8 mouse cellular contexts compared by ENCODE assay signal in genomic region chr11:101276319-101277070, GRCm38 (mm10). TPM values are rescaled to one million over a fixed set of nuclear protein-coding genes. Genes with fewer than 3 reads are reported as not detected.
DNase-seq lines count a peak whose midpoint lies in the region; ATAC-seq and TF ChIP-seq lines count a peak whose summit lies in the region.

No protein-coding gene starts in this region.

- 30% methylated on average over 27 of the region's 27 CpGs for WGBS in heart, embryonic 13.5 days
- WGBS in hindbrain, embryonic 11.5 days, result 26% methylated on average over 27 of the region's 27 CpGs
- 29% methylated on average over 27 of the region's 27 CpGs for WGBS in midbrain, embryonic 11.5 days

- no peak overlapping the region for H3K27ac ChIP-seq in heart, embryonic 13.5 days (replicated peaks)
- H3K27ac ChIP-seq in ES-E14 (ENCODE audit: insufficient read depth, low read depth, low read length, poor library complexity, severe bottlenecking), result no peak overlapping the region
- H3K27ac ChIP-seq in hindbrain, embryonic 11.5 days (ENCODE audit: low read depth, low read length), result no peak overlapping the region
- H3K27ac ChIP-seq in midbrain, embryonic 11.5 days (ENCODE audit: low read depth, low read length), result no peak overlapping the region

- H3K9me3 ChIP-seq in heart, embryonic 13.5 days, result no peaks in the 10 kb centered on the region
- no peaks in the 10 kb centered on the region for H3K9me3 ChIP-seq in ES-E14 (ENCODE audit: control insufficient read depth, insufficient read depth, low read depth, low read length)
- no peaks in the 10 kb centered on the region for H3K9me3 ChIP-seq in hindbrain, embryonic 11.5 days (ENCODE audit: control insufficient read depth, low read length)
- no peaks in the 10 kb centered on the region for H3K9me3 ChIP-seq in midbrain, embryonic 11.5 days (ENCODE audit: control insufficient read depth, low read length)

- H3K27me3 ChIP-seq in heart, embryonic 13.5 days (replicated peaks), result peaks cover 9% of the 10 kb centered on the region; the same call in 1 of the 2 replicates
- H3K27me3 ChIP-seq in hindbrain, embryonic 11.5 days (ENCODE audit: control insufficient read depth, insufficient read depth, low read length), result no peaks in the 10 kb centered on the region; the same call in 1 of the 2 replicates
- H3K27me3 ChIP-seq in midbrain, embryonic 11.5 days (ENCODE audit: control insufficient read depth, insufficient read depth, low read length), result no peaks in the 10 kb centered on the region; the same call in 1 of the 2 replicates

- in situ Hi-C loops in ES-E14 (cut with MboI; ENCODE audit: low sequenced_read_pairs in 2 of 2, unreplicated experiment in 2 of 2), result no loop called here

- intact Hi-C loops in heart, postnatal 25 days (cut with DNase I), result no loop called here

- 0 out of 2 replicates have a peak overlapping the region, but pooled peaks have one; percentile 14 for H3K4me3 ChIP-seq in heart, embryonic 13.5 days
- H3K4me3 ChIP-seq in ES-E14 (ENCODE audit: insufficient read depth in 1 of 2, low read depth in 1 of 2, low read length in 2 of 2, poor library complexity in 1 of 2, severe bottlenecking in 1 of 2), result peak overlapping the region; percentile 31 to 41
- 0 out of 2 replicates have a peak overlapping the region, but pooled peaks have one; percentile 10 for H3K4me3 ChIP-seq in hindbrain, embryonic 11.5 days (ENCODE audit: low read depth, low read length)
- no peak overlapping the region for H3K4me3 ChIP-seq in midbrain, embryonic 11.5 days (ENCODE audit: low read depth, low read length)

- H3K4me1 ChIP-seq in heart, embryonic 13.5 days, result peaks cover 32% of the 10 kb centered on the region
- peaks cover 0 to 12% of the 10 kb centered on the region in 2 experiments; a peak in 3 of 4 replicates for H3K4me1 ChIP-seq in ES-E14 (ENCODE audit: control insufficient read depth in 2 of 2, insufficient read depth in 2 of 2, low read length in 2 of 2, poor library complexity in 1 of 2)
- H3K4me1 ChIP-seq in hindbrain, embryonic 11.5 days (replicated peaks; ENCODE audit: control insufficient read depth, insufficient read depth, low read length), result peaks cover 11% of the 10 kb centered on the region
- peaks cover 17% of the 10 kb centered on the region for H3K4me1 ChIP-seq in midbrain, embryonic 11.5 days (ENCODE audit: control insufficient read depth, insufficient read depth, low read length)

- H3K9ac ChIP-seq in heart, embryonic 13.5 days, result peak overlapping the region; percentile 33
- peak overlapping the region; percentile 29 for H3K9ac ChIP-seq in ES-E14 (ENCODE audit: insufficient read depth, low read depth, low read length, poor library complexity, severe bottlenecking)
- H3K9ac ChIP-seq in hindbrain, embryonic 11.5 days (ENCODE audit: low read depth, low read length), result no peak overlapping the region
- H3K9ac ChIP-seq in midbrain, embryonic 11.5 days (ENCODE audit: low read length), result no peak overlapping the region

- ATAC-seq in heart, embryonic 13.5 days (ENCODE audit: extremely low read depth, insufficient number of reproducible peaks, low FRiP score, low TSS enrichment), result no peak
- no peak for ATAC-seq in hindbrain, embryonic 11.5 days (ENCODE audit: low FRiP score)
- no peak for ATAC-seq in midbrain, embryonic 11.5 days (ENCODE audit: low FRiP score)

- DNase-seq in heart, postnatal 25 days (ENCODE audit: low spot score), result no peak
- no peak for DNase-seq in ES-E14 (ENCODE audit: low read depth, low spot score)
- DNase-seq in hindbrain, embryonic 11.5 days (ENCODE audit: low spot score), result no peak
- peak; percentile 82 for DNase-seq in midbrain, embryonic 11.5 days (ENCODE audit: low spot score, missing footprints)
- no peak for DNase-seq in Muller cell, postnatal 12 days (ENCODE audit: inconsistent ontology term)
- DNase-seq in gastrocnemius, adult 8-10 months (ENCODE audit: low spot score in 2 of 2), result no peak
- no peak for DNase-seq in spleen, adult 18-20 months

- H3K36me3 ChIP-seq in heart, embryonic 13.5 days, result peaks cover 25% of the 10 kb centered on the region
- no peaks in the 10 kb centered on the region for H3K36me3 ChIP-seq in ES-E14 (ENCODE audit: control insufficient read depth, insufficient read depth, low read length, poor library complexity, severe bottlenecking)
- no peaks in the 10 kb centered on the region for H3K36me3 ChIP-seq in hindbrain, embryonic 11.5 days (ENCODE audit: control insufficient read depth, insufficient read depth, low read length)
- no peaks in the 10 kb centered on the region for H3K36me3 ChIP-seq in midbrain, embryonic 11.5 days (ENCODE audit: control insufficient read depth, insufficient read depth, low read length)

- peak overlapping the region; percentile 82 for H3K4me2 ChIP-seq in heart, embryonic 13.5 days
- H3K4me2 ChIP-seq in hindbrain, embryonic 11.5 days (replicated peaks; ENCODE audit: low read depth, low read length), result peak overlapping the region; percentile 15
- H3K4me2 ChIP-seq in midbrain, embryonic 11.5 days, result no peak overlapping the region; the same call in 1 of the 2 replicates

TF ChIP-seq in ES-E14, 5 proteins besides CTCF, POLR2A, EP300 and RAD21:
- no peak for TF ChIP-seq ZC3H11A (IDR thresholded peaks at IDR 0.05; ENCODE audit: borderline replicate concordance, low read depth, low read length)
- no peak for TF ChIP-seq ZNF384 (IDR thresholded peaks at IDR 0.05; ENCODE audit: low read depth, low read length)
- TF ChIP-seq CHD2 (IDR thresholded peaks at IDR 0.05; ENCODE audit: low read depth, low read length), result no peak
- no peak for TF ChIP-seq MAFK (IDR thresholded peaks at IDR 0.05; ENCODE audit: insufficient read depth, low read depth, low read length)
- no peak for TF ChIP-seq HCFC1 (IDR thresholded peaks at IDR 0.05; ENCODE audit: borderline replicate concordance, insufficient read depth, low read length)
TF ChIP-seq in ES-E14: peak in this region for 0.

RNA-seq across cellular contexts. Expression of gene Cntd1, which starts 2.3 kb away (rescaled TPM):
- polyA plus RNA-seq in heart, embryonic 13.5 days (2015; fragmentation: Nextera tagmentation; extraction: Ambion mirVana), result 0.48 and 0.65 TPM in 2 replicates
- under 1 TPM; 0.10 to 0.28 TPM for total RNA-seq in heart, postnatal 25 days (2021)
- total RNA-seq in ES-E14 (2012; rRNA removed), result 2.1 and 2.4 TPM in 2 replicates
- 1.3 and 1.7 TPM in 2 replicates for polyA plus RNA-seq in hindbrain, embryonic 11.5 days (2014; fragmentation: Nextera tagmentation; extraction: Ambion mirVana)
- polyA plus RNA-seq in midbrain, embryonic 11.5 days (2014; fragmentation: Nextera tagmentation; extraction: Ambion mirVana), result 1.4 and 1.7 TPM in 2 replicates
- under 1 TPM in 3 of 4 experiments, not detected in 1; 0.29 to 0.53 (median 0.34) TPM for total RNA-seq in gastrocnemius, adult 8-10 months (2022)

RNA-seq across cellular contexts. Expression of gene Coa3, which starts 2.4 kb away (rescaled TPM):
- 165 and 171 TPM in 2 replicates for polyA plus RNA-seq in heart, embryonic 13.5 days (2015; fragmentation: Nextera tagmentation; extraction: Ambion mirVana)
- 10 to 100 TPM; 89.0 to 96.9 TPM for total RNA-seq in heart, postnatal 25 days (2021)
- 107 and 139 TPM in 2 replicates for total RNA-seq in ES-E14 (2012; rRNA removed)
- 213 and 217 TPM in 2 replicates for polyA plus RNA-seq in hindbrain, embryonic 11.5 days (2014; fragmentation: Nextera tagmentation; extraction: Ambion mirVana)
- polyA plus RNA-seq in midbrain, embryonic 11.5 days (2014; fragmentation: Nextera tagmentation; extraction: Ambion mirVana), result 213 and 220 TPM in 2 replicates
- total RNA-seq in gastrocnemius, adult 8-10 months (2022), result 10 to 100 TPM; 71.9 to 80.9 (median 76.5) TPM

RNA-seq across cellular contexts. Expression of gene Wnk4, which starts 16.1 kb away (rescaled TPM):
- 7.6 and 8.0 TPM in 2 replicates for polyA plus RNA-seq in heart, embryonic 13.5 days (2015; fragmentation: Nextera tagmentation; extraction: Ambion mirVana)
- total RNA-seq in heart, postnatal 25 days (2021), result 10 to 100 TPM in 1 of 2 experiments, 1 to 10 TPM in 1; 9.6 to 14.6 TPM
- 0.49 and 1.1 TPM in 2 replicates for total RNA-seq in ES-E14 (2012; rRNA removed)
- polyA plus RNA-seq in hindbrain, embryonic 11.5 days (2014; fragmentation: Nextera tagmentation; extraction: Ambion mirVana), result 5.2 and 6.0 TPM in 2 replicates
- polyA plus RNA-seq in midbrain, embryonic 11.5 days (2014; fragmentation: Nextera tagmentation; extraction: Ambion mirVana), result 4.8 and 5.2 TPM in 2 replicates
- under 1 TPM in 3 of 4 experiments, not detected in 1; 0.12 to 0.49 (median 0.32) TPM for total RNA-seq in gastrocnemius, adult 8-10 months (2022)

RNA-seq across cellular contexts. Expression of gene Vps25, which starts 23.0 kb away (rescaled TPM):
- 98.8 and 111 TPM in 2 replicates for polyA plus RNA-seq in heart, embryonic 13.5 days (2015; fragmentation: Nextera tagmentation; extraction: Ambion mirVana)
- total RNA-seq in heart, postnatal 25 days (2021), result 10 to 100 TPM; 78.2 to 85.0 TPM
- total RNA-seq in ES-E14 (2012; rRNA removed), result 105 and 135 TPM in 2 replicates
- 117 and 119 TPM in 2 replicates for polyA plus RNA-seq in hindbrain, embryonic 11.5 days (2014; fragmentation: Nextera tagmentation; extraction: Ambion mirVana)
- 122 and 130 TPM in 2 replicates for polyA plus RNA-seq in midbrain, embryonic 11.5 days (2014; fragmentation: Nextera tagmentation; extraction: Ambion mirVana)
- total RNA-seq in gastrocnemius, adult 8-10 months (2022), result 10 to 100 TPM; 44.9 to 48.1 (median 47.2) TPM

RNA-seq across cellular contexts. Expression of gene Becn1, which starts 25.6 kb away (rescaled TPM):
- polyA plus RNA-seq in heart, embryonic 13.5 days (2015; fragmentation: Nextera tagmentation; extraction: Ambion mirVana), result 128 and 130 TPM in 2 replicates
- 100 to 1,000 TPM in 1 of 2 experiments, 10 to 100 TPM in 1; 92.8 to 102 TPM for total RNA-seq in heart, postnatal 25 days (2021)
- 80.6 and 89.2 TPM in 2 replicates for total RNA-seq in ES-E14 (2012; rRNA removed)
- polyA plus RNA-seq in hindbrain, embryonic 11.5 days (2014; fragmentation: Nextera tagmentation; extraction: Ambion mirVana), result 166 and 178 TPM in 2 replicates
- 163 and 179 TPM in 2 replicates for polyA plus RNA-seq in midbrain, embryonic 11.5 days (2014; fragmentation: Nextera tagmentation; extraction: Ambion mirVana)
- total RNA-seq in gastrocnemius, adult 8-10 months (2022), result 100 to 1,000 TPM in 2 of 4 experiments, 10 to 100 TPM in 2; 86.0 to 113 (median 101) TPM

Comparison
In these comparisons a context has a peak if more than half of its experiments do, and no peak if none do; other contexts are left out.
1. H3K9ac ChIP-seq: peak in heart, embryonic 13.5 days (single experiment) and ES-E14 (single experiment); none in hindbrain, embryonic 11.5 days (single experiment) and midbrain, embryonic 11.5 days (single experiment).